Mouse (Mus musculus) neural tube, embryonic 14.5 days (tissue): Measurements from ENCODE around the gene Scaf8. TPM values are rescaled to one million over a fixed set of nuclear protein-coding genes. Genes with fewer than 3 reads are reported as not detected.

ENCODE experiments used
- ATAC-seq: fragments of 200-750 bp; cut with Nextera tagmentation; 2 replicates; pipeline ENCODE4 v1.8.0; 2017; ENCODE audit warnings: low read depth, mild to moderate bottlenecking, moderate TSS enrichment, moderate library complexity
- H3K27ac ChIP-seq: fragments of 300-500 bp; sonication (generic); 2 replicates; pipeline ENCODE4 v1.5.1; 2014; ENCODE audit warnings: low read depth, mild to moderate bottlenecking, control low read depth, low read length, moderate library complexity, mixed read lengths
- H3K27me3 ChIP-seq: fragments of 300-500 bp; sonication (generic); 2 replicates; pipeline ENCODE4 v1.6.1; 2014; ENCODE audit warnings: low read length; ENCODE audit not compliant: control insufficient read depth, insufficient read depth
- H3K36me3 ChIP-seq: fragments of 300-500 bp; sonication (generic); 2 replicates; pipeline ENCODE4 v1.6.1; 2014; ENCODE audit warnings: low read length, mixed read lengths; ENCODE audit not compliant: control insufficient read depth, insufficient read depth
- H3K4me1 ChIP-seq: fragments of 300-500 bp; sonication (generic); 2 replicates; pipeline ENCODE4 v1.6.1; 2014; ENCODE audit warnings: low read length; ENCODE audit not compliant: control insufficient read depth, insufficient read depth
- H3K4me2 ChIP-seq: fragments of 300-500 bp; sonication (generic); 2 replicates; pipeline ENCODE4 v1.6.1; 2014; ENCODE audit warnings: mild to moderate bottlenecking, low read depth, low read length, control low read depth
- H3K4me3 ChIP-seq: fragments of 300-500 bp; sonication (generic); 2 replicates; pipeline ENCODE4 v1.5.1; 2014; ENCODE audit warnings: low read depth, low read length, control low read depth, mixed read lengths
- H3K9ac ChIP-seq: fragments of 300-500 bp; sonication (generic); replicated peaks from 2 replicates; pipeline ENCODE4 v1.6.1; 2014; ENCODE audit warnings: low read depth, mild to moderate bottlenecking, control low read depth, low read length, mixed read lengths
- H3K9me3 ChIP-seq: fragments of 300-500 bp; sonication (generic); 2 replicates; pipeline ENCODE4 v1.6.1; 2016; ENCODE audit warnings: low read length; ENCODE audit not compliant: control insufficient read depth
- WGBS: fragments of 180-500 bp; shearing (Covaris S2); extraction: QIAGEN DNeasy Blood & Tissue Kit; methylation state at CpG from one replicate; pipeline ENCODE4 v1.1.7; 2014; 5-methylcytosine and 5-hydroxymethylcytosine counted together
- polyA plus RNA-seq: library from polyadenylated mRNA; unstranded; fragments of >200 nt; fragmentation: Nextera tagmentation; extraction: Ambion mirVana; gene quantifications from 2 replicates; pipeline ENCODE4 v1.2.1, GENCODE M21; 2014

Scaf8 gene
- polyA plus RNA-seq, 1 experiment from 2014 or later, result 19.8 TPM

GRCm38 (mm10) chr17:3224383-3225106, 109.8 kb downstream of the Scaf8 start:
- no peak overlapping the region for H3K27ac ChIP-seq
- no peak overlapping the region for H3K4me3 ChIP-seq
- H3K4me2 ChIP-seq, result no peak overlapping the region
- no peaks in the 10 kb centered on the region for H3K36me3 ChIP-seq
- no peaks in the 10 kb centered on the region for H3K27me3 ChIP-seq
- peak; percentile 48; the same call in 1 of the 2 replicates for ATAC-seq
- 70% methylated on average over 4 of the region's 4 CpGs for WGBS
- no peaks in the 10 kb centered on the region for H3K4me1 ChIP-seq
- no peak overlapping the region for H3K9ac ChIP-seq
- H3K9me3 ChIP-seq, result no peaks in the 10 kb centered on the region

- 70% methylated on average over 17 of the region's 17 CpGs for WGBS
- H3K27me3 ChIP-seq, result no peaks in the 10 kb centered on the region
- no peaks in the 10 kb centered on the region for H3K4me1 ChIP-seq
- no peak overlapping the region for H3K27ac ChIP-seq
- no peak overlapping the region for H3K4me3 ChIP-seq
- H3K9ac ChIP-seq, result no peak overlapping the region
- peak; percentile 74 for ATAC-seq
- no peaks in the 10 kb centered on the region for H3K9me3 ChIP-seq
- no peak overlapping the region for H3K4me2 ChIP-seq
- H3K36me3 ChIP-seq, result no peaks in the 10 kb centered on the region
Measured at GRCm38 (mm10) chr17:3230231-3231000, 115.6 kb downstream of the Scaf8 start.

GRCm38 (mm10) chr17:3232626-3233025, 117.9 kb downstream of the Scaf8 start:
- WGBS, result 87% methylated on average over 5 of the region's 5 CpGs
- H3K4me2 ChIP-seq, result no peak overlapping the region

GRCm38 (mm10) chr17:3243672-3244071, 128.9 kb downstream of the Scaf8 start:
- no peak for ATAC-seq
- Histone ChIP-seq H3K4me2 (no peak overlapping the region), H3K9ac (no peak overlapping the region), H3K4me1 (peaks cover 30% of the 10 kb centered on the region), H3K9me3 (no peaks in the 10 kb centered on the region), H3K36me3 (no peaks in the 10 kb centered on the region), H3K27me3 (no peaks in the 10 kb centered on the region), H3K27ac (no peak overlapping the region; the same call in 1 of the 2 replicates), H3K4me3 (no peak overlapping the region)
- WGBS, result 81% methylated on average over 3 of the region's 3 CpGs

More at GRCm38 (mm10) chr17:3232626-3233025, 117.9 kb downstream of the Scaf8 start:
- Histone ChIP-seq H3K27ac (no peak overlapping the region), H3K4me1 (no peaks in the 10 kb centered on the region), H3K4me3 (no peak overlapping the region), H3K9me3 (no peaks in the 10 kb centered on the region), H3K9ac (no peak overlapping the region), H3K36me3 (no peaks in the 10 kb centered on the region), H3K27me3 (no peaks in the 10 kb centered on the region)
- no peak for ATAC-seq

- H3K9ac ChIP-seq, result no peak overlapping the region
- no peak overlapping the region for H3K4me3 ChIP-seq
- WGBS, result 58% methylated on average over 8 of the region's 8 CpGs
- no peak for ATAC-seq
- H3K4me2 ChIP-seq, result no peak overlapping the region
- H3K27ac ChIP-seq, result peak overlapping the region; percentile 62
- H3K4me1 ChIP-seq, result peaks cover 40% of the 10 kb centered on the region
- no peaks in the 10 kb centered on the region for H3K27me3 ChIP-seq
- H3K9me3 ChIP-seq, result no peaks in the 10 kb centered on the region
- no peaks in the 10 kb centered on the region for H3K36me3 ChIP-seq
Measured at GRCm38 (mm10) chr17:3244881-3245739, 130.3 kb downstream of the Scaf8 start.

GRCm38 (mm10) chr17:3246665-3247370, 132.0 kb downstream of the Scaf8 start:
- peaks cover 43% of the 10 kb centered on the region for H3K4me1 ChIP-seq
- no peak overlapping the region for H3K9ac ChIP-seq
- H3K4me2 ChIP-seq, result no peak overlapping the region
- H3K27ac ChIP-seq, result peak overlapping the region; percentile 59
- 10% methylated on average over 7 of the region's 7 CpGs for WGBS
- ATAC-seq, result peak; percentile 87
- H3K36me3 ChIP-seq, result no peaks in the 10 kb centered on the region
- no peaks in the 10 kb centered on the region for H3K27me3 ChIP-seq
- H3K9me3 ChIP-seq, result no peaks in the 10 kb centered on the region
- H3K4me3 ChIP-seq, result no peak overlapping the region

Other genes with a start within 250 kb of the Scaf8 start
- 7.8 and 9.3 TPM in 2 replicates for gene Tiam2, start 211.6 kb downstream of the Scaf8 start, polyA plus RNA-seq